In the genomic region with DNA sequence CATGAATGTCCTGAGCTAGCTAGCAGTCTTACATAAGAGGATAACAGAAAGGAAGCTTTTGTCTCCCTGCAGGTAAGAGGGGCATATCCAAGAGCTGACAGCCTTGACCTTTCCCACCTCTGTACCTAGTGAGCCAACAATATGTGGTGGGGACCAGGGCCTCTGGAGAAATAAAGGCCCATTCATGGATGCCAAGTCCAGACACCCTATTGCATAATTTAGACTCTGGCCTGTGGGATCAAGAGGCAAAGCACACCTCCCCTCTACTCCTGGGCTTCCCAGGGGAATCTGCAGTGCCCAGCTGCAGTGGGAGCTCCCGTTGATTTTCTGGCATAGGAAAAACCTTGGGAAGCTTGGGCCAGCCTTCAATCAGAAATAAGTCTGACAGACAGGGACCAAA, we compare ENCODE assay signal across 22 mouse cellular contexts.
DNase-seq lines count a peak whose midpoint lies in the region; ATAC-seq and TF ChIP-seq lines count a peak whose summit lies in the region.
"Had no signal": no experiment of that assay in that cellular context is flagged by ENCODE, and none has a peak within 500 bp of the region (broad histone marks: within the 10 kb centered on the region; RNA-seq: fewer than 3 reads in every experiment).

No protein-coding gene starts in this region.

- peak; percentile 5 for DNase-seq in adrenal gland, adult 2 months
- DNase-seq in adrenal gland, postnatal 25 days = no peak
- DNase-seq in cerebellum, adult 9-11 months = peak; percentile 5
- no peak for DNase-seq in cerebellum, postnatal 25 days
- DNase-seq in kidney, adult 9 months = peak; percentile 11
- DNase-seq in thymus, postnatal 10 days (ENCODE audit: low spot score in 2 of 2) = no peak
- DNase-seq: adrenal gland, adult 8-10 months; cerebellum, adult 11-12 months; cerebellum, adult 8-10 months; cerebellum, postnatal 14 days; gastrocnemius, postnatal 25 days; heart, adult 2 months had no signal

- no peak overlapping the region for H3K4me3 ChIP-seq in kidney, embryonic 16.5 days (ENCODE audit: low read length)
- no peak overlapping the region for H3K4me3 ChIP-seq in intestine, postnatal 0 days (ENCODE audit: low read depth, low read length)
- H3K4me3 ChIP-seq: embryonic facial prominence, embryonic 12.5 days; embryonic facial prominence, embryonic 15.5 days; forebrain, embryonic 12.5 days; forebrain, embryonic 15.5 days; heart, adult 2 months; hindbrain, embryonic 12.5 days; hindbrain, embryonic 15.5 days had no signal

- no peak overlapping the region for H3K27ac ChIP-seq in kidney, embryonic 16.5 days (ENCODE audit: low read length)
- H3K27ac ChIP-seq in intestine, postnatal 0 days (ENCODE audit: low read depth, low read length) = no peak overlapping the region
- H3K27ac ChIP-seq: embryonic facial prominence, embryonic 12.5 days; embryonic facial prominence, embryonic 15.5 days; forebrain, embryonic 12.5 days; forebrain, embryonic 15.5 days; heart, adult 2 months; hindbrain, embryonic 12.5 days; hindbrain, embryonic 15.5 days had no signal

- no peaks in the 10 kb centered on the region for H3K9me3 ChIP-seq in kidney, embryonic 16.5 days (ENCODE audit: low read length)
- no peaks in the 10 kb centered on the region for H3K9me3 ChIP-seq in intestine, postnatal 0 days (ENCODE audit: control insufficient read depth)
- H3K9me3 ChIP-seq: embryonic facial prominence, embryonic 12.5 days; embryonic facial prominence, embryonic 15.5 days; forebrain, embryonic 12.5 days; forebrain, embryonic 15.5 days; hindbrain, embryonic 12.5 days; hindbrain, embryonic 15.5 days had no signal

- H3K4me2 ChIP-seq in kidney, embryonic 16.5 days (replicated peaks; ENCODE audit: low read depth, low read length) = no peak overlapping the region
- H3K4me2 ChIP-seq in intestine, postnatal 0 days (replicated peaks; ENCODE audit: low read depth) = no peak overlapping the region
- H3K4me2 ChIP-seq: embryonic facial prominence, embryonic 12.5 days; embryonic facial prominence, embryonic 15.5 days; forebrain, embryonic 12.5 days; forebrain, embryonic 15.5 days; heart, embryonic 11.5 days; hindbrain, embryonic 12.5 days; hindbrain, embryonic 15.5 days had no signal

- no peak overlapping the region for H3K9ac ChIP-seq in kidney, embryonic 16.5 days (replicated peaks; ENCODE audit: low read length)
- no peak overlapping the region for H3K9ac ChIP-seq in intestine, postnatal 0 days (ENCODE audit: low read depth, low read length)
- H3K9ac ChIP-seq: embryonic facial prominence, embryonic 12.5 days; embryonic facial prominence, embryonic 15.5 days; forebrain, embryonic 12.5 days; forebrain, embryonic 15.5 days; hindbrain, embryonic 12.5 days; hindbrain, embryonic 15.5 days had no signal

- H3K27me3 ChIP-seq in kidney, embryonic 16.5 days (ENCODE audit: insufficient read depth, low read length) = no peaks in the 10 kb centered on the region
- H3K27me3 ChIP-seq in intestine, postnatal 0 days (replicated peaks; ENCODE audit: control insufficient read depth, insufficient read depth, low read length) = no peaks in the 10 kb centered on the region
- H3K27me3 ChIP-seq: embryonic facial prominence, embryonic 12.5 days; embryonic facial prominence, embryonic 15.5 days; forebrain, embryonic 12.5 days; forebrain, embryonic 15.5 days; hindbrain, embryonic 12.5 days; hindbrain, embryonic 15.5 days had no signal

- TF ChIP-seq CTCF in intestine, postnatal 0 days (IDR thresholded peaks at IDR 0.05; ENCODE audit: low read depth) = no peak

- ATAC-seq in kidney, embryonic 16.5 days (ENCODE audit: low FRiP score, low TSS enrichment) = no peak
- ATAC-seq in intestine, postnatal 0 days = 0 out of 2 replicates have a peak, but pooled peaks have one; percentile 33
- ATAC-seq: activated CD4-positive, CD25-positive, alpha-beta regulatory T cell, adult 4 months; forebrain, embryonic 15.5 days had no signal

- no peaks in the 10 kb centered on the region for H3K36me3 ChIP-seq in kidney, embryonic 16.5 days (ENCODE audit: insufficient read depth, low read length)
- no peaks in the 10 kb centered on the region for H3K36me3 ChIP-seq in intestine, postnatal 0 days (ENCODE audit: control insufficient read depth, insufficient read depth)
- H3K36me3 ChIP-seq: embryonic facial prominence, embryonic 12.5 days; embryonic facial prominence, embryonic 15.5 days; forebrain, embryonic 12.5 days; forebrain, embryonic 15.5 days; hindbrain, embryonic 12.5 days; hindbrain, embryonic 15.5 days had no signal

- H3K4me1 ChIP-seq in kidney, embryonic 16.5 days (ENCODE audit: insufficient read depth, low read length) = peaks cover 5% of the 10 kb centered on the region; the same call in 1 of the 2 replicates
- no peaks in the 10 kb centered on the region for H3K4me1 ChIP-seq in intestine, postnatal 0 days (replicated peaks; ENCODE audit: control insufficient read depth, insufficient read depth, low read length)
- H3K4me1 ChIP-seq: embryonic facial prominence, embryonic 12.5 days; forebrain, embryonic 12.5 days; forebrain, embryonic 15.5 days; hindbrain, embryonic 12.5 days; hindbrain, embryonic 15.5 days had no signal

- 72% methylated on average over 1 of the region's 1 CpGs for WGBS in kidney, embryonic 16.5 days
- WGBS in intestine, postnatal 0 days = 67% methylated on average over 1 of the region's 1 CpGs

Comparison
In these comparisons a context has a peak if more than half of its experiments do, and no peak if none do; other contexts are left out.
1. DNase-seq: peak in adrenal gland, adult 2 months (single experiment), cerebellum, adult 9-11 months (single experiment) and kidney, adult 9 months (single experiment); none in adrenal gland, postnatal 25 days (single experiment), cerebellum, postnatal 25 days (0 of 2) and thymus, postnatal 10 days (0 of 2).